Mouse (Mus musculus) brain, embryonic 14.5 days (tissue): ENCODE data around the gene Guca1a.

Experiments used
- CTCF ChIP-seq: fragments of 200-500 bp; IDR thresholded peaks from 2 replicates; pipeline ENCODE4 v1.5.1; 2012; ENCODE audit warnings: inconsistent platforms, mild to moderate bottlenecking, moderate library complexity, borderline replicate concordance; ENCODE audit not compliant: insufficient read depth, insufficient read length; ENCODE audit errors: extremely low read depth
- POLR2A ChIP-seq: fragments of 200-500 bp; IDR thresholded peaks from 2 replicates; pipeline ENCODE4 v1.6.1; 2012; ENCODE audit warnings: mild to moderate bottlenecking, inconsistent platforms, borderline replicate concordance; ENCODE audit not compliant: poor library complexity, insufficient read depth, insufficient read length, severe bottlenecking; ENCODE audit errors: extremely low read depth

GRCm38 (mm10) chr17:47439396-47440028 lies 39.1 kb upstream of the Guca1a start:
- TF ChIP-seq CTCF, result no peak
- TF ChIP-seq POLR2A, result no peak
